Mouse (Mus musculus) retina, postnatal 7 days (tissue): ENCODE measurements around the gene H2-DMb1.
A peak's percentile ranks its signal among the peaks of the same experiment; 100 is the strongest.

Experiments
- DNase-seq: peaks from one replicate; pipeline ENCODE4 v3.0.0-alpha.2; 2012; ENCODE audit warnings: low read depth, low spot score

H2-DMb1 gene

DNA sequence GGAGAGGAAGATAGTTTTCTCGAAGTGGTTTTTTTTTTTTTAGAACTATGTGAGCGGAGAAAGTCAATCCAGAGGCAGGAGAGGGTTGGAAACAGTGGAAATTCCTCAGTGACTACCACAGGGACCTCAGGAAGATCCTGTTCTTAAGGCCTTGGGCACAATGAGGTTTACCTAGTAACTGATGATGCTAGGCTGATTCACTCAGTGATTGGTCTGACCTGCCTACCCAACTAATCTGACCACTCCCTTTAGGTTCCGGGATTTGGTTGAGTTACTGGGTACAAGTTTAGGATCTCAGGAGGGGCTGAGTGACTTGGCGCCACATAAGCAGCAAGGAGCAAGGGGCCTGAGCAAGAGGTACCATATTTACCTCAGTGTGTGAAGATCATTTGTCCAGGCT lies at the start of gene H2-DMb1:
H2-DMb1 (plus strand) TSS at position 150 of the 400 bp plus-strand sequence.
- peak; percentile 55 for DNase-seq

DNA sequence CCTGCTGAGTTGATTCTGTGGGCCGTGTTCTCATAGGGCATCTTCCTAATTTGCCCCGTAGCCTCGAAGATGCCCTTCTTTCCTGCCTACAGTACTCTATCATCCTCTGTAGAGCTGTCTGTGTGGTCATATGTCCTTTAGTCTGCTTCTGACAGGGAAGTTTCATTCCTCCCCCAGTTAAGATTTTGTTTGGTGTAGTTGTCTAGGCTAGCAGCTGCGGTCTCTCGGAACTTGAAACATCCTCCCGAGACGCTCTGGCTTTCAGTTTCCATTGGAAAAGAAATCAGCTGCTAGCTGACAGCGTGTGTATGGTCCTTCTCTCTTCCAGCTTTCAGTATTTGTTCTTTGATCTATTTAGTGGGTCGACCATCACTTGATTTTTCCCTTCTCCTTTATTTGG lies 48.1 kb upstream of the H2-DMb1 start:
- no peak for DNase-seq

DNA sequence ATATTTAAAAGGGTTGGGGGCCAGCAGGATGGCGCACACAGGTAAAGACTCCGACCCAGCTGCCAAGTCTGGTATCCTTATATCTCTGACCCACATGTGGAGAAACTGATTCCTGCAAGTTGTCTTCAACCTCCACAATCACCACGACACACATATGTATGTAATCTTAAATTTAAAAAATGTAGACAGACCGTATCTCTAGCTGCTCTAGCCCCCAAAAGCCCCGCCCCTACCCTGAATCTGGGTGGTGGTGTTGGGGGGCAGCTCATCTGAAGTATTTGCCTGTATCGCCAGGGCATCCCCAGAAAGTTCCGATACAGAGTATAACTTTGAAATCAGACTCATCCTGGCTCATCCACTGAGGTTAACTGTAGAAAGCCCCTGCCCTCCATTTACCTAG lies 46.3 kb upstream of the H2-DMb1 start:
- no peak for DNase-seq

DNA sequence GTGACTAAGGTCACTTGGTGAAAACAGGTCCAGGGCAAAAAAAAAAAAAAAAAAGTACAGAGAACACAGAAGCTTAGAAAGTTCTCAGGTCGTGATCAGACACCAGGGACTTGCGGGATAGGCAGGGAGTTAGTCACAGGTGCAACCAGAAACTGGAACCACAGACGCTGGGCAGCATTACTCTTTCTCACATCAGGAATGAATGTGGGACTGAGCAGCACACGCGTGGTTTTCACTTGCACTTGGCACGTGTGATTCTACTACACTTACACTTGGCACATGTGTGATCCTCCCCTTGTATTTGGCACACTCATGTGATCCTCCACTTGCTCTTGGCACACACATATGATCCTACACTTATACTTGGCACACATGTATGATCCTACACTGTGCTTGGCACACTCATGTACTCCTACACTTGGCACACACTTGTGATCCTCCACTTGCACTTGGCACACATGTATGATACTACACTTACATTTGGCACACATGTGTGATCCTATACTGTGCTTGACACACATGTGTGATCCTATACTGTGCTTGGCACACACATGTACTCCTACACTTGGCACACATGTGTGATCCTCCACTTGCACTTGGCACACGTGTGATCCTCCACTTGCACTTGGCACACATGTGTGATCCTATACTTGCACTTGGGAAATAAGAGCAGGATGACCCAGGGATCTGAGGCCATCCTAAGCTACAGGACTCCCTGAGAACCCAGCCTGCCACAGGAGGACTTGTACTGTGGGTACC lies 45.6 kb upstream of the H2-DMb1 start:
- DNase-seq, result no peak

DNA sequence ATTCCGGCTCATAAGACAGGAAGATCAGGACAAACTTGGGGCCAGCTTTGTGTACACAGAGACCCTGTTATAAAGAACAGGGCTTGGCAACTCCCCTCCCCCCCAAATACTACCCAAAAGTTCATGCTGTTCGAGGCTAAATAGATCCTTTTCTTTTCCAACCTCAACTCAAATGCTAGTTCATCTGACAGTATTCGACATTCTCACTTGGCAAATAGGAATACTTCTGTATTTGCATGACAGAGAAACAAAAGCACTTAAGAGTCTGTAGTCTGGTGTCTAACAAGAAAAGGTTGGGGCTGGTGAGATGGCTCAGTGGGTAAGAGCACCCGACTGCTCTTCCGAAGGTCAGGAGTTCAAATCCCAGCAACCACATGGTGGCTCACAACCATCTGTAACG lies 44.4 kb upstream of the H2-DMb1 start:
- no peak for DNase-seq

DNA sequence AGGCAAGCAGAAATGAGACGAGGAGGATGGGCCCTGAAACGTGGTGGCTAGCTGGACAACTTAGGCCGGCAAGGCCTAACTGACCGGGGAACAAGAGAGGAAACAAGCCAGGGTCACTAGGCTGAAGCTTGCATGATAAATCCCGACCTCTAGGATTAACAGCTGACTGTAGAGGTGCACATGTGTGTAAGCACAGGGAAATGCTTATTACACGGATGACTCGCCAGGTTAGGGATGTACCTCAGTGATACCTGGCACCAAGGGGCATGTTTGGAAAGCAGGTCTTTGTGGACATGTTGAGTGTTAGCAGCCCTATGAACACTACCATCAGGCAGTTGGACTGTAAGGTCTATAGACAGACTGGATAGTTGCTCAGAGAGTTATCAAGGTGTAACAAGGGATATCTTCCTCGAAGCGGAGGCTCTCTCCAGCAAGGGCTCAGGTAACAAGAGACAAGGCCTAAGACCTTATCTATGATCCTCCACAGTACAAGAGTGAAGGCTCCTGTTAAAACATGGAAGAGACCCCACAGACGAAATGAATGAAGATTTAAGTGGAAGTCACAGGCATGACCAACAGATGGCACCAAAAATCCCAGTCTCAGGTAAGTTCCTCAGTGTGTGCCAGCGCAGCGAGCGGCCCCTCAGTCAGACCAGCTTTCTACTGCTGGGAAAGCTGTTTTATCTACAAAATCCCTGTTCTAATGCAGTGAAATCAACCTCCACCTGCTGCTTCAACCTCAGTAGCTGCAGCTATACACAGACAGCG lies 43.6 kb upstream of the H2-DMb1 start:
- DNase-seq, result no peak

DNA sequence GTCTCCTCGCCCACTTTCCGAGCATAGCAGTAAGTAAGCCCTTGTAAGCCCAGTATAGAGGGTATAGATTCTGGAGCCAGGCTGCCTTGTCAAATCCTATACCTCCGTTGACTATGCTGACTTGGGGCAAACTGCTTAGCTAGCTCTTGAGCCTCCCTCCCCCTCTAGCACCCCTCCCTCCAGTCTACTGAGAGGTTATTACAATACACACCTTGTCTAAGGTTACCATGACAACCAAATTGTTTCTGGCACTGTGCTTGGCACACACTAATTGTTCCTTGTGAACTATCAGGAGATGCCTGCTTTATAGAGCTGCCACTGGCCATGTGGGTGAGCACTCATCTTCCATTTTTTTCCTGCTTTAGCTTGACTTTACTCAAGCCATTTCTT lies 43.1 kb upstream of the H2-DMb1 start:
- no peak for DNase-seq

DNA sequence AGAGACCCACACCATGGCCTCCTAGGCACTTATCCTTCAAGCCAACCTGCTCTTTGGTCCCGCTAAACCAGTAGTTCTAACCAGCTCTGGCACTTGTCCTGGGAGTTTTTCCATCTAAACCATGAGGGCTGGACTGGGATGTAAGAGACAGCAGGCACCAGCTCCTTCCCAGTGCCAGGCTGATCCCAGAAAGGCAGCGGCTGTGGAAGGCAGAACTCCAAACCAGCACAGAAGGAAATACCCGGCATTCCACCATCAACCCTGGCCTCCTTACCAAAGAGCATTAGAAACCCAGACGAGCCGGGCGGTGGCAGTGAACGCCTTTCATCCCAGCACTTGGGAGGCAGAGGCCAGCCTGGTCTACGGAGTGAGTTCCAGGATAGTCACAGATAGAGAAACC lies 42.6 kb upstream of the H2-DMb1 start:
- DNase-seq, result no peak

DNA sequence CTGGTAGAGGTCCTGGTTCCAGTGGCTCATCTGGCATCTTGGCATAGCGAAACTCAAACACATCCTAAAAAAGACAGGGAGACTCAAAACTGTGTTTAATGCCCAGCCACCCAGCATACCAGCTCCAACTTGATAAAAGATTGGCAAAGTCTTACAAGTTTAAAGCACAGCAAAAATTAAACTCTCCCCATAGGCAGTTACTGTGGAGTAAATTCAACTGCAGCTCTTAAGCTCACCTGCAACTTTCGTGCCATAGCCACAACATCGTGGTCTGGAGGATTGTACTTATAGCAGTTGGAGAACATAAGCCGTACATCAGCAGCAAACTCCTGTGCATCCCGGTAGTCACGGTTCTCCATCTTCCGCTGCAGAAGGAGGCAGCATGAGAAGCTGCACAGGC lies 38.8 kb upstream of the H2-DMb1 start:
- no peak for DNase-seq

DNA sequence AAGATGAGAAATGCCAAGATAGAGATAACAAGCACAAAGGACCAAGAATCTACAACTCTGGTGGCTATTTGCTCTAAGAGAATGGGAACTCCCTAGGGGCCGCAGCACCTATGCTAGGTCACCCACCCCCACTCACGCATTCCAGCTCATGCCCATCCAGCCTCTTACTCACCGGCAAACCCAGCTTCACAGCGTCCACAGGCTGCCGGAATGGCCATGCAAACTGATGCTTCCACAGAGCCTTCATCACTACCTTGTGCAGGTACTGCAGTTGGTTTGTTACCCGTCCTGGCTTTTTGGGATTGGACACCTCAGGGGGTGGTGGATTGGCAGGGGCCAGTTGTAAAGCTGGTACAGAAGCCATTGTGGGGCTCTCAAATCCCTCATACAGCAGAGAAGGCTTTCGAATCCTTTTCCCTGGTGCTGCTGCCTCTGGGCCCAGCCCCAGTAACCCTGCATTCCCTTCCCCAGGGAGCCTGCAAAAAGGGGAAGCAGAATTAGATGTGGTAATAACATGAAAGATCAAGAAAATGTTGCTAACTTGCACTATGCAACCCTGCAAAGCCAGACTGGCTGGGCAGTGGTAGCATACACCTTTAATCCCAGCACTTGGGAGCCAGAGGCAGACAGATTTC lies 36.0 kb upstream of the H2-DMb1 start:
- no peak for DNase-seq

DNA sequence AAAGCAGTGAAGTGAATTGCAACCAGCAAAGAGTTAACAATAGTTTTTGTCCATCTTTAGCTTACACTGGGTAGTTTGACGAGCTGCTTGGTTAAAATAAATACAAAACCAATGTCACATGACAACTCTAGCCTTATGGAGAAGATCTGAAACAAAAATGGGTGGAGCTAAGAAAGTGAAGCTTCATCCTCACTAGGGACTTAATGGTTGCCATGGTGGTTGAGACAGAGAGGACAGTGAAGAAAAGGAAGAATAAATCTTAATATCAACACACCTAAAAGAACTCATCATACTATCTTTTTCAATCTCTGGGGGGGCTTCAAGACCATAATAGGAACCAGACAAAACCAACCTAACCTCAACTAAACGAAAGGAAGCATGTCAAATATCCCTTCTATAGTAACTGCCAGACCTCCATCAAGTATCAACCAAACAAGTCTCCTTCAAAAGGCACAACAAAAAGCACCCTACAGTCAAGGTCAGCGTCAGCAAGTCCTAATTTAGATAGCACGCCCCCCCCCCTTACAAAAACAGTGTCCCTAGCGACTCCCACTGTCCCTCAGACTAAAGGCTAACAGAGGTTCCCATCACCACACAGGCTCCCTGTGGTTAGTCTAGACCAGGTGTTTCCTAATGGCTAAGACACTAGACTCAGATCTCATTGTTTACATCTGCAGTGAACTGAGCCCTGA lies 35.3 kb upstream of the H2-DMb1 start:
- no peak for DNase-seq

DNA sequence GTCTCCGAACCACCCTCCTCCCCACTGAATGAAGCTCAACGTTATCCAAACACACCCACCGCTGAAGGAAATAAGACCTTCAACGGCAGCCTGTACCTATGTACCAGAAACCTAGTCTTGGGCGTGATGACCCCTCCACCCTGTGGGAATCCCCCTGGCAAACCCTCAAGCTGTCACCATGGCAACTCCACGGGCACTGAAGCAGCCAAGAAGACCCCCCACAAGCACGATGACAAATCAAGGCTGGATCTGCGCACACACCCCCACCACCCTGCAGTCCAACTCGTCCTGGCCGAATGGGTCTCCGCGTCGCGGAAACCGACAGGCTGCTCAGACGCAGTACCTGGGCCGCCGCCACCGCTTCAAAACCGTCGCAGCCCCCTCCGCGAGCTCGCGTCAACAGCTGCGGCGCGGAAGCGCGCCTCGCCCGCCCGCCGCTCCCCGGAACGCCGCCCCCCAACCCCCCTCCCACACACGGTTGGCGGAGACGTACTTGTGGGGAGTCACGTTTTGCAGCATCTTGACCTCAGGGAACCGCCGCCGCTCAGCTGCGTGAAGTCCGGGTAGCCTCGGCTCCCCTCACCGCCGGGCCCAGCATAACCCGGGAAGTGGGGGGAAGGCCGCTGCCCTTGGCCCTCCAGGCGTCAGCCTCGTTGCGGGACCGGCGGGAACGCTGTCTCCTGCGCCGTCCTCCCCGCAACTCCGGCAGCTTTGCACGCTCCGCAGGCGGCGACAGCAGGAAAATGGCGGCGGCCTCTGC lies 34.6 kb upstream of the H2-DMb1 start:
- no peak for DNase-seq

DNA sequence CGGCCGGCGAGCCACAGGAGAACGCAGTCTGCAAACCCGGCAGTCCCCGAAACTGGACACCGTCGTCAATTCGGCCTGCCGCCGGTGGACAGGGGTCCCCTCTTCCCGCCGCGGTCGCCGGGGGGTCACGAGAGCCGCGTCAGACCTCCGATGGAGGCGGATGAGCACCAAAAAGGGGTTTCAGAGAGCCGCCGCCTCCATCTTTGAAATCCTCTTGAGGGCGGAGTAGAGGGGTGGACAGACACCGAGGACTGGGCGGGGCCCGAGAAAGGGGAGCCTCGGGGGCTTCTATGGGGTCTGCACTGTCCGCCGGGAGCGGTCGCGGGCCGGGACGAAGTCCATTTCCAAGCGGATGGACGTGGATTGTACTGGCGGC lies 34.0 kb upstream of the H2-DMb1 start:
- DNase-seq, result no peak

DNA sequence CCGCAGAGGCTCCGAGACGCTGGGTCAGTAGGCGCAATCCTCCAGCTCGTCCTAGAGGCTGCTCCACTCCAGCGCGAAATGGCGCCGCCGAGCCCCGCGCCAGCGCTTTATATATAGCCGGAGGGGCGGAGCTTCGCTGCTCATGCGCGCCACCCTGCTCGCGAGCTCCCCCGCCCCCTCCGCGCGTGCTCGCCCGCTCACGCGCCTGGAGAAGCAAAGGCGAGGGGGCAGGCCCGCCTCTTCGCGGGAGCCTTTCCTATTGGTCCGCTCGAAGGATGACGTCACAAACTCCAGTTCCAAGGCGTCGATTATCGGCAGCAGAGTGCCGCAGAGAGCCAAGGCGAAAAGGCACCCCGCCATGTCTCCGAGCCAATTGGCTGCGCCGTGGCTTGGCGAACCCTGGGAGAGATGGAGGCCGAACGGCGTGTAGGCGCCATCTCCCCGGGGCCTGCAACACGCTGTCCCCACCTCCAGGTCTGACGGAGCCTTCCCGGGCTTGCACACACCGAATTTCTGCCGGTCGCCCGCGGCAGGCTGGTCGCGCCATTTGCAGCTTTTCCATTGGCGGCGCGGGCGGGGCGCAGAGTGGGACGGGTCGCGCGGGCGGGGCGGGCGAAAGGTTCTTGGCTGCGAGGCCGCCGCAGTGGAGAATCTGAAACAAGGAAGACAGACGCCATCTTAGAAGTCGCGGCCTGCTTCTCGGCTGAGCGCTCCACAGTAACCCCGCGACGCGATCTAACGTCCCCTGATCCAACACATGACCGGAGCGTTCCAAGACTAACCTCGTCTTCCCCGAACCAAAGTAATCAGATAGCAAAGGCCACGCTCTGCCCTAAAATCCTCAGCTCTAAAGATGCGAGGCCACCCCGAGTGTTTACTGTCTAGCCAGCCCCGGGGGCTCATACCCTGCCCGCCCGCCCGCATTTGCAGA lies 33.4 kb upstream of the H2-DMb1 start, which contains the start of gene H2-DMa:
H2-DMa (plus strand) TSS at position 293 of the 931 bp plus-strand sequence.
- DNase-seq, result peak; percentile 98

DNA sequence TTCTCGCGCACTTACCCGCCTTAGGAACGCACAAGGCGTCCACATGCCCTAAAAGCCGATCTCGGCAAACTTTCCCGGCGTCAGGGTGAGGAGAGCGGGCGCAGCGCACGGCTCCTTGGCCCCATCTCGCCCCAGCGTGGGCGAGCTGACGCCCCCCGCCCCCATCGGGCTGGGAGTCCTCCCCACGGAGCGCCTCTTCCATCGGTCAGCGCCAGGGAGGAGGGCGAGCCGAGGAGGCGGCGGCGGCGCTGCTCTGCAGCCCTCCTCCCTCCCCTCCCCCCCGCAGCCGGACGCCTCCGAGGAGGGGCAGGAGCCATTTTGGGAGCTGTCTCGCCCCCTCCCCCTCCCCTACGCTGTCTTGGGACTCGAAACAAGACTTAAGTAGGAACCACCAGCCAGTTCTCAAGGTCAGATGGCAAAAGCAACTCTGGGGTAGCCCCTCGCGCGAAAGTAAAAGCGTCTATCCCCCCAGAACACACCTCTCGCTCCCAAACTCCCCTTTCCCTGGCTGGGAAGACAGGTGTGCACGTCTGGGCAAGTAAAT lies 32.6 kb upstream of the H2-DMb1 start:
- peak; percentile 68 for DNase-seq

DNA sequence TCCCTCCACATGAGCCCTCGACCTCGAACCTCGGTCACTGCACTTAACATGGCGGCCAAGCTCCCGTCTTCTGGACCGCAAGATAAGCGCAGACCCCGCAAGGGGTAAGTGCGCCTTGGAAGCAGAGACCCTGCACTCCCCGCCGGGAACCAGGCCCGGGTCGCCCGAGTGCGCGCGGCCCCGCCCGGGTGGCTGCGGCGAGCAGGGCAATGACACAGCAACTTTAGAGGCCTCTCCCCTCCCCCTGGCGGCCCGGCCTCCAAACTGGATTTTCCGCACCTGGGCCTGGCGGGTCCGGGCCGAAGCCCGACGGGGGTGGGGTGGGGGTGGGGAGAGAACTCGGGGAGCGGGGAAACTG lies 32.1 kb upstream of the H2-DMb1 start:
- no peak for DNase-seq

DNA sequence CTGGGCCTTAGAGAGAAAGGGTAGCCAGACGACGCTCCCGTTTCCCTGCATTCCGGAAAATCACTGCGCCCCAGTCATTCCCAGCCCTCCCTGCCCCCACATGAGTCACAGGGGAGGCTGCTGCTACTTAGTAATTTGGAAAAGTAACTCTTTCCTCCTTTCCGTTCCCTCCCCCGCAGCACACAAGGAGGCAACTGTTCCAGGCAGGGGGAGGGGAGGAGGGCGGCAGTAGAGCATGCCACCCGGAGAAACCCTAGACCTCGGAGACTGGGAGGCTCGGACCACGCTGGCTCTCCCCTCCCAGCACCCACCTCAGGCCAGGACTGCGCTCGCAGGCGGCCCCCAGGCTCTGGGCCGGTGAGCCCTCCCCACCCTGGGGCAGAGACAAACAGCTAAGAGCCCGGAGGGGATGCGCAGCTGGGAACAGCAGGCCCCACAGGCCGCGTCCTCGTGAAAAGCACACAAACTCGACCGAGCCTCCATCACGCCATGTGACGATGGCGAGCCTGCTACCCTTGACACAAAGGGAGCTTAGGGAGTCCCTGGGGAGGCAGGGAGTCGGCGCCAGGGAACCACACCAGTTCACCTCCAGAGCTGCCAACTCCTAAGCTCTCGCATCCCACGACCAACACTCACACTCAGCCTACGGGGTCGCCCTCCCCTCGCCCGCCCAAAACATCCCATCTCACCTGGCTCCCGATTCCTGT lies 31.5 kb upstream of the H2-DMb1 start:
- DNase-seq, result peak; percentile 42

DNA sequence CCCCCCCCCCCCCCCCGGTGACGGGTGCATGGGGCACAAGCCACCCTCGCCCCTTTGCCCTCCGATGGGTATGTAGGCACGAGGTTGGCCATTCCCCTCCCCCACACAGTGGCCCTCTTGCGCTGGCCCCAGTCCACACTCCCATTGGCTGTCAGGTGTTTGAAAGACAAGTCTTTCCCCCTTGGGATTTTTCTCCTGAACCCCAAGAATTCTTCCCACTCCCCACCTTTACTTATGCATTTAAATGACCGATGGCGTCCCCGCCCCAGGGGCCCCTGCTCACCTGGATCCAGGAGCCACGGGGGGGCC lies 31.0 kb upstream of the H2-DMb1 start:
- DNase-seq, result peak; percentile 44

DNA sequence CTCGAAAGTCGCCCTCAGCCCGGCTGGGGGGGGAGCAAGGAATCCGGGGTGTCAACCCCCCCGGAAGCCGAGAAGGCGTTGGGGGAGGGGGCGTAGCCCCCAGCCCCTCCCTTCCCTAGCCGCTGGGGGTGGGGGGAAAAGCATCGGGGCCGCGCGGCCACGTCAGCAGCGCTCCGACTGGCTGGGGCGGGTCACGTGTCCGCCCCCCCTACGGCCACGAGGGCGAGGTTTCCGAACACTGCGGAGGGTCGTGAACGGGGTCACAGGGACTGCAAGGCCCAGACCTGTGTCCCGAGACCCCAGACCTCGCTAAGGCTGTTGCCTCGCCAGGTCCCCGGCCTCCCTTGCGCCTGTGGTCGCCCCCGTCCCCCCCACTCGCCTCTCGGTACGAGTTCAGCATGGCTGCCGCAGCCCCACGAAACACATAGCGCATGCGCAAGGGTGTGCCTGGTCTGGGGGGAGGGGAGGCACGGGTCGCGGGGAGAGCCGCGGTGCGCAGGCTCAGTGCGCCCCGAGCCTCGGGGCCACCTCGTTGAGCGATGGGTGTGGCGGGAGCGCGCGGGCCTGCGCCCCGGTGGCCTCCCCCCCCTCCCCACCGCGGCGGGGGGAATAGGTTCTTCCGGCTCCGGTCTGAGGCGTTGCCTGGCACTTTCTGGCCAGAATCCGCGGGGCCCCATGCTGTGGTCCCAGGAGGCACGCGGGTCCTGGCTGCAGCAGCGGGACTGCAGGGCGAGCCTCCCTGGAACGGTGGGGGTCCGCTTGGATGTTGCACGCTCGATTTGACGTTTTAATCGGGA lies 30.5 kb upstream of the H2-DMb1 start, which contains the start of gene Brd2:
Brd2 (minus strand) TSS at position 447 of the 797 bp plus-strand sequence.
- DNase-seq, result peak; percentile 95
